Mouse (Mus musculus) limb, embryonic 15.5 days (tissue): ENCODE results near the gene Gprc5d. TPM values are rescaled to one million over a fixed set of nuclear protein-coding genes. Genes with fewer than 3 reads are reported as not detected.

ENCODE experiments used
- ATAC-seq: fragments of 200-750 bp; cut with Nextera tagmentation; 2 replicates; pipeline ENCODE4 v1.8.0; 2017; ENCODE audit warnings: low read depth, moderate TSS enrichment; ENCODE audit not compliant: insufficient number of reproducible peaks, low FRiP score, low TSS enrichment
- H3K27ac ChIP-seq: fragments of 300-500 bp; sonication (generic); 2 replicates; pipeline ENCODE4 v1.5.1; 2015; ENCODE audit warnings: moderate library complexity, mild to moderate bottlenecking, inconsistent platforms
- H3K27me3 ChIP-seq: fragments of 300-500 bp; sonication (generic); 2 replicates; pipeline ENCODE4 v1.6.1; 2015; ENCODE audit warnings: inconsistent platforms
- H3K36me3 ChIP-seq: fragments of 300-500 bp; sonication (generic); 2 replicates; pipeline ENCODE4 v1.6.1; 2015; ENCODE audit warnings: inconsistent platforms
- H3K4me1 ChIP-seq: fragments of 300-500 bp; sonication (generic); 2 replicates; pipeline ENCODE4 v1.6.1; 2015; ENCODE audit warnings: inconsistent platforms
- H3K4me2 ChIP-seq: fragments of 300-500 bp; sonication (generic); 2 replicates; pipeline ENCODE4 v1.6.1; 2015; ENCODE audit warnings: mild to moderate bottlenecking, inconsistent platforms
- H3K4me3 ChIP-seq: fragments of 300-500 bp; sonication (generic); 2 replicates; pipeline ENCODE4 v1.5.1; 2015; ENCODE audit warnings: mild to moderate bottlenecking, inconsistent platforms
- H3K9ac ChIP-seq: fragments of 300-500 bp; sonication (generic); 2 replicates; pipeline ENCODE4 v1.6.1; 2015; ENCODE audit warnings: inconsistent platforms
- H3K9me3 ChIP-seq: fragments of 300-500 bp; sonication (generic); 2 replicates; pipeline ENCODE4 v1.6.1; 2016; ENCODE audit warnings: inconsistent platforms
- WGBS: fragments of 180-500 bp; shearing (Covaris S2); methylation state at CpG from one replicate; pipeline ENCODE4 v1.1.7; 2015; 5-methylcytosine and 5-hydroxymethylcytosine counted together
- polyA plus RNA-seq: library from polyadenylated mRNA; unstranded; fragments of >200 nt; fragmentation: Nextera tagmentation; extraction: Ambion mirVana; gene quantifications from 2 replicates; pipeline ENCODE4 v1.2.1, GENCODE M21; 2015

The Gprc5d gene
- polyA plus RNA-seq, 1 experiment from 2014 or later: not detected

DNA sequence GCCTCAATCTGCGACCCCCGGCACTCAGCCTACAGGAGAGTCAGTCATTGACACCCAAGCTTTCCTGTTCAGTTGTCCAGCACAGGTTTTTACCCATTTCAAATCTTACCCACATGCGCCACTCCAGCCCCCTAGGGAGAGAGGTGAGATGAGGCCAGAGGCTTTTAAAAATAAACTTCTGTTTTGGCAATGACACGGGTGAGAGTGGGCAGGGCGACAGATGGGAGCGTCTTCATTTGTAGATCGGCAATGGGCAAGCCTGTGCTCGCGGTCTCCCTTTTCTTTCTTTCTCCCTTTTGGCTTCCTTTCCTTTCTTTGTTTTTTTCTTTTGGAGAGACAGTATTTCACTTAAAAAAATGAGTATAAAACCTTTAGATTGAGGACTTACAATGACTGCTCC is 15.4 kb upstream of the Gprc5d start:
- H3K4me3 ChIP-seq: no peak overlapping the region
- no peak overlapping the region for H3K9ac ChIP-seq
- H3K9me3 ChIP-seq: no peaks in the 10 kb centered on the region
- ATAC-seq: no peak
- H3K4me2 ChIP-seq: no peak overlapping the region
- H3K4me1 ChIP-seq: peaks cover 19% of the 10 kb centered on the region
- H3K27me3 ChIP-seq: no peaks in the 10 kb centered on the region
- H3K36me3 ChIP-seq: no peaks in the 10 kb centered on the region
- no peak overlapping the region for H3K27ac ChIP-seq
- 92% methylated on average over 9 of the region's 9 CpGs for WGBS

DNA sequence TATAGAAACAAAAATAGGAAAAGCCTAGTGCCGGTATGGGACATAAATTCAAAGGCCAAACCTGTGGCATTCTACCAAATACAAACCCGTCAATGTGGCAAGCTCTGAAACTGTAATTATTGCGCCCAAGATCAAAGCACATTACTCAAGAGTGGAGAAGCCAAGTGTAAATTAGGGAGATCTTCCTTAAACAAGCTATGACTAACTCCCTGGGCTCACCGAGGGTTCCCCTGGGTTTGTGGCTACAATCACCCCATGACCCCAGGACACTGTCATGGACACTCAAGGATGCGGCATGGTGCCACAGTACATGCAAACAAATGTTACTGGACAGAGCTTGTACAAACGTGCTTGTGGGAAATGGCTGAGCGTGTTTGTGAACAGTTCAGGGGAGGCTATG is 15.0 kb upstream of the Gprc5d start:
- Histone ChIP-seq H3K27me3 (no peaks in the 10 kb centered on the region), H3K4me1 (peaks cover 15% of the 10 kb centered on the region), H3K9ac (no peak overlapping the region), H3K36me3 (no peaks in the 10 kb centered on the region), H3K4me3 (no peak overlapping the region), H3K4me2 (no peak overlapping the region), H3K9me3 (no peaks in the 10 kb centered on the region), H3K27ac (no peak overlapping the region)
- WGBS: 79% methylated on average over 7 of the region's 7 CpGs
- ATAC-seq: no peak

DNA sequence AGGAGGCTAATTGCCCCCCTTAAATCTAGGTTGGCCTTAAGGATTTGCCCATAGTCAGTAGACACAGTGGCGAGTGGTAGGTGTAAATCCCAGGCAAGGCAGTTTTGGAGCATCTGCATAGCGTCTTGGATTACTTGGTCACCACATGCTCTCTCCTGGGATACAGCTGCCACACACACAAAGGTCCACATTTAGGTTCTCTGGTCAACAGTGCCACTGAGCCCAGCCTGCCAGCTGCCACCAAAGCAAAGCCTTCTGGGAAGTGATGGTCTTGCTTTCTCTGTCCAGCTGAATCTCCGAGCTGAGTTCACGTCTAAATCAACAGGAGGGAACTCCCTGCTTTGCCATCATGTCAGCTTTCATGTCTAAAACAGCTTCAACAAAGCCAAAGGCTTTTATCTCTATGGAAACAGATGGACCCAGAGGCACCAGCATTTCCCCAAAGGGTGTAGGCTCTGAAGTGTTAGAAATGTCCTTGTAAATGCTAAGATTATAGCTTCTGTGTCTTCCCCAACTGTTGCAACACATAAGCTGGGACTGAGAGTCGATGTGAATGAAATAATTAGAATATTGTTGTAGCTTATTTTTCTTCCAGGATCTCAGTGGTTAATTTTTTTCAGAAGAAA is 6.8 kb upstream of the Gprc5d start:
- Histone ChIP-seq H3K9me3 (no peaks in the 10 kb centered on the region), H3K4me1 (no peaks in the 10 kb centered on the region), H3K9ac (no peak overlapping the region), H3K4me3 (no peak overlapping the region), H3K36me3 (no peaks in the 10 kb centered on the region), H3K27ac (no peak overlapping the region), H3K4me2 (no peak overlapping the region), H3K27me3 (no peaks in the 10 kb centered on the region)
- no peak for ATAC-seq
- WGBS: 51% methylated on average over 5 of the region's 5 CpGs

DNA sequence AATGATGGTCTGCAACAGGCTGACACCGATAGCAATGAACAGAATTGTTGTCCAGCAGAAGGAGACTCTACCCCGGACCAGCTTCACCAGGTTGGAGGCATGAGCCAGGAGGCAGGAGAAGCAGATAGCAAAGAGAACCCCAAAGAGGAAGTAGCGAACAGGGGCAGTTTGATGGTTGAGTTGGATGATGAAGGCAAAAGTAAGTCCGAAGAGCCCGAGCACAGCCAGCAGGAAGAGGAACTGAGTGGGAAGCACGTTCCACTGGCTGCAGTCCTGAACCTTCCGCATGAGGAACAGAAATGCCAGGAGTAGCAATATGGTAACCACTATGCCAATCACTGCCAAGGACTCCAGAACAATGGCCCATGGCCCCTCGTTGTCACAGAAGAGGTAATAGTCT is 1.6 kb downstream of the Gprc5d start:
- no peaks in the 10 kb centered on the region for H3K36me3 ChIP-seq
- no peak overlapping the region for H3K4me3 ChIP-seq
- H3K27me3 ChIP-seq: no peaks in the 10 kb centered on the region
- no peak overlapping the region for H3K27ac ChIP-seq
- WGBS: 94% methylated on average over 8 of the region's 8 CpGs
- no peak overlapping the region for H3K4me2 ChIP-seq
- no peak for ATAC-seq
- H3K9ac ChIP-seq: no peak overlapping the region
- no peaks in the 10 kb centered on the region for H3K4me1 ChIP-seq
- no peaks in the 10 kb centered on the region for H3K9me3 ChIP-seq

DNA sequence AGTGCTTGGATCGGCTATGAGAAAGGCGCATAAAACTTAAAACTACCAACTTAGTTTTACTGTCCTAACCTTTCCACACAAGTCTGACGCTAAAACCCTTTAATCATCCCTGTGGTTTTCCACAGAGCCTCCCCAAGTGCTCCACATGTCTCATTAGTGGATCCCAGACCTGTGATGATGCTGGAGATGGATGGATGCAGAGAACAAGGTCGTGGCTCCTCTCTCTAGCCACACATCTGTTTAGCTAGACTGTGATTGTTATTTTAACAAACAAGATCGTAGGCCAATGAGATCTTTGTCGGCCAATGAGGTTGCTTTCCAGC is 5.0 kb downstream of the Gprc5d start:
- Histone ChIP-seq H3K9me3 (no peaks in the 10 kb centered on the region), H3K27ac (no peak overlapping the region), H3K4me3 (no peak overlapping the region), H3K27me3 (no peaks in the 10 kb centered on the region), H3K36me3 (no peaks in the 10 kb centered on the region), H3K4me2 (no peak overlapping the region), H3K9ac (no peak overlapping the region), H3K4me1 (no peaks in the 10 kb centered on the region)
- ATAC-seq: no peak
- WGBS: 25% methylated on average over 6 of the region's 6 CpGs

DNA sequence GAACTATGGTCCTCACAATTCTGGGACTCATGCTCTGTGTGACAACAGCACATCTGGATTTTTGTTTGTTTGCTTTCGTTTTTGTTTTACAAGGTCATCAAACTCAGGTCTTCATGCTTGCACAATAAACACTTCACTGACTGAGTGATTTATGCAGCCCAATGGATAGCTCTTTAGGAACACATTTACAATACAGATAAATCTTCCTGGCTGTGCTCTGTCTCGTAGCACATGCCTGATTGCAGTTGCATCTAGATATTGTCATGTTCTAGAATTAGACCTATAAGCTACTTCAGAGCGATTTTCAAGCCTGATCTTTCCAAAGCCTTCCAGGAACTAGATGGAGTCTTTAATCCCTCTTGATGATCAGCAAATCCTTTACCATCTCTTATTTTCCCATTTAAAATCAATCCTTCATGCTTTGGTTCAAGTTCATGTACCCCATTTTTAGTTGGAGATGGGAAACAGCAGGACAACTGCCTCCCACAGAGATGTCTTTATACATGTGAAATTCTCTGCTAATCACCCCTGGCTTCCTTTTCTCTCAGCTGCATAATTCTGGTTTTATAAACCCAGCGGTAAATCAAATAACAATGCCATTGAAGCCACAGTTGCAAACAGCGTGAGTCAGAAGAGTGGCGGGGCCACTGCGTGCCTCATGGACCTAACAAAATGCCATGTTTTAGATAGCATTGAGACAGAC is 5.5 kb downstream of the Gprc5d start:
- ATAC-seq: no peak

DNA sequence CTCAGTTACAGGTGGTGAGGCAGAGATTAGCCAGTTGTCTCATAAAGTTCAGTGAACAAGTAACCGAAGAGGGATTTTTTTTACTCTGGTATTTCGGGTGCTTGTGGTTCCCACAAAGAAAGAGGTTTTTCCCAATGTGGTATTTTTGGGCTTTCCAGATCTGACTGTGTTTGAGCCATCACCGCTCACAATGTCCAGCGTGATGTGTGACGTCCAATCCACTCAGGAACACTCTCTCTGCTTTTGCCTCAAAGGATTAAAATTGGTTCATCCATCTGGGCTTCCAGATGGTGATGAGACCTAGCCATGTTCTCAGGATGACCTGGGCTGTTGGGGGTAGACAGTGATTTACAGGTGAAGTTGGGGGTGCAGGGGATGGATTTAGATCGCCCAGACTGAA is 11.1 kb downstream of the Gprc5d start:
- Histone ChIP-seq H3K27me3 (no peaks in the 10 kb centered on the region), H3K9ac (no peak overlapping the region), H3K36me3 (no peaks in the 10 kb centered on the region), H3K4me1 (no peaks in the 10 kb centered on the region), H3K27ac (no peak overlapping the region), H3K4me3 (no peak overlapping the region), H3K4me2 (no peak overlapping the region), H3K9me3 (no peaks in the 10 kb centered on the region)
- ATAC-seq: no peak
- WGBS: 82% methylated on average over 6 of the region's 6 CpGs

More for the DNA sequence above, 5.5 kb downstream of the Gprc5d start:
- Histone ChIP-seq H3K27ac (no peak overlapping the region), H3K9me3 (no peaks in the 10 kb centered on the region), H3K9ac (no peak overlapping the region), H3K36me3 (no peaks in the 10 kb centered on the region), H3K4me1 (no peaks in the 10 kb centered on the region), H3K4me3 (no peak overlapping the region), H3K27me3 (no peaks in the 10 kb centered on the region), H3K4me2 (no peak overlapping the region)
- WGBS: 16% methylated on average over 7 of the region's 7 CpGs

DNA sequence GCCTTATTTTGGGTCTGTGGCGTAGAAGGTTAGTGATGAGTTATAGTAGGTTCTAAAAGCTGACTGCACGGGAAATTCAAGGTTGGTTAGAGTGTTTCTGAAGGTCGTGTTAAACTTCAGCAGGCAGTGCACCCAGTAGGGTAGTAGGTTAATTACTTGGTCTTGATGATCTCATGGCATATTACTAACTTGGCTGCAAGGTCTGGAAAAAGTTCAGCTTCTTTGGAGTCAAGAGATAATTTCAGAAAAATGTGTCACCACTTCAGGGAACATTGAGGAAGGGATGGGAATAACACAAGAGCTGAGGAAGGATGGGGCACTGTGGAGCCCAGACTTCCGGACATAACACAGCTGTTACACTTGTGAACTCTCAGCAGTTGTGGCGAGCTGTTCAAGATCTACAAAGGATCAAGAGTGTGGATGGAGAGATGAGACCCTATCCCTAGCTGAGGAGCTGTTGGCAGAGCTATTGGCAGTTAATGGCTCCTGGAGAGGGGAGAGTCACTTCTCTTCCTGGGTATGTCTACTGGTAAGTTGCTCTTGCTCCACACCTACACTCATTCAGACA is 15.3 kb downstream of the Gprc5d start:
- ATAC-seq: no peak
- no peaks in the 10 kb centered on the region for H3K27me3 ChIP-seq
- 73% methylated on average over 5 of the region's 5 CpGs for WGBS
- H3K4me1 ChIP-seq: no peaks in the 10 kb centered on the region
- no peak overlapping the region for H3K4me3 ChIP-seq
- no peak overlapping the region for H3K4me2 ChIP-seq
- H3K9ac ChIP-seq: no peak overlapping the region
- no peaks in the 10 kb centered on the region for H3K9me3 ChIP-seq
- H3K36me3 ChIP-seq: no peaks in the 10 kb centered on the region
- H3K27ac ChIP-seq: no peak overlapping the region

DNA sequence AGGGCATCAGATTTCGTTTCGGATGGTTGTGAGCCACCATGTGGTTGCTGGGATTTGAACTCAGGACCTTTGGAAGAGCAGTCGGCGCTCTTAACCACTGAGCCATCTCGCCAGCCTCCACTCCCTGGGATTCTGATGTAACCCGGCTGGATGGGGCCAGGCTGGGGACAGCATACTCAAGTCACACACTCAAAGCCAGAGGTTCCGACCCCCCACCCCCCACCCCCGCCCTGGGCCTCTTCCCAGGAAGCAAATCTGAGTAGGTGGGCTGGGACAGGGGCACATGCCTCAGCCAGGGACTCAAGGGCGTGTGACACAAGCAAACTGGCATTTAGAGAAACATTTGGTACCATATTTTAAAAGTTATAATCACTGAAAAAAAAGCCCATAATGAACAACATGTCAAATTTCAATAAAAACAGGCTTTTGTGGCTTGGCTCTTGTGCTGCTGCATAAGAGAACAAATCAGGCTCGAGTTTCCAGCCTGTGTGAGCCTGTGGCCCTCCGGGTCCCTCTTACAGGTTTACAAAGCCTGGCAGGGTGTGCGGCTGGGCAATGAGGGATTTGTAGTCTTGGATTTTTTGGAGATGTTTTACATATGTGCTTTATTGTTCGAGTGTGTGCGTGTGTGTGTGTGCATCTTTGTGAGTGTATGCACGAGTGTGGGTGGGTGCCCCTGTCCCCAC is 17.2 kb downstream of the Gprc5d start:
- Histone ChIP-seq H3K4me2 (no peak overlapping the region), H3K27ac (no peak overlapping the region), H3K9ac (no peak overlapping the region), H3K27me3 (no peaks in the 10 kb centered on the region), H3K36me3 (no peaks in the 10 kb centered on the region), H3K4me3 (no peak overlapping the region), H3K9me3 (no peaks in the 10 kb centered on the region), H3K4me1 (no peaks in the 10 kb centered on the region)
- WGBS: 65% methylated on average over 15 of the region's 15 CpGs
- ATAC-seq: no peak

DNA sequence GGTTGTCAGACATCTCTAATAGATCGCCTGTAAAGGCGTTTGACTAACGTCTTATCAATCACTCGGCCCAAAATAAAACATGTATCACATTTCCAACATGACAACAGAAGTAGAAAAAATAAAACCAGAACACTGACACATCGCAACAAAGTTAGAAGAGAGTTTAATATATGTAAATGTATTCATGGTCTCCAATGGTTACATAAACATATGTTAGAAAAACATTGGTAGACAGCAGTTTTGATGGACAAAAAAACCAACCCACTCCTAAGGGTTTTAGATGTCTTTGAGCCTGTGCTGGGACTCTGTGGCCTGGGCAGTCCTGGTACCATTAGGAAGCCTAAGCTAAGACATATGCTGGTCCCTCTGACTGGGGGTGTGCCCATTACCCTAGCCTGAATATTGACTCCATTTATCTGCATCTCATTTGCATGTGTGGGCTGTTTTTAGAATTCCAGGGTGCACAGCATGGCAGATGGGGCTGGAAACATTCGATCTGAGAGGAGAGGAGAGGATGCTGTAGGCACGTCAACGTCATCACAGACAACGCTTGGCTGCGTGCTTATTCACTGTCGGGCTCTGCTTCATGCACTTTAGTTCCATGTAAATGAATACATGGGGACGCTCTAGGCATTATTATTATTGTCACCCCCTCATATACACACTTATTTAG is 25.1 kb downstream of the Gprc5d start:
- 91% methylated on average over 12 of the region's 12 CpGs for WGBS
- no peak overlapping the region for H3K9ac ChIP-seq
- no peak for ATAC-seq

DNA sequence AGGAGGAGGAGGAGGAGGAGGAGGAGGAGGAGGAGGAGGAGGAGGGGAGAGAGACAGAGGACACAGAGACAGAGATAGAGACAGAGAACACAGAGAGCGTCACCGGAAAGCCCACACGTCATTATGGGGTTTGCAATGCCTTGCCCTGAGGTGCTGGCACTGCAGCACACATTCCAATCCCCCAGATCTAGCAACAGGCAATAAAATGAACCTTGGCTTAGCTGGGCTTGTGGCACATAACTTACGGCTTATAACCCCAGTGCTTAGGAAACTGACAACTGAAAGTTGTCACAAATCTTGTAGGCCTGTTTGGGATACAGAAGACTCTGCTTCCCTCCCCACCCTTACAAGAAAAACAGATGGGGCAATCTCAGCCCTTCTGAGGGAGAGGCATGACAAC is 27.4 kb downstream of the Gprc5d start:
- no peak for ATAC-seq
- Histone ChIP-seq H3K27ac (no peak overlapping the region), H3K9me3 (no peaks in the 10 kb centered on the region), H3K4me1 (peaks cover 16% of the 10 kb centered on the region), H3K9ac (no peak overlapping the region), H3K4me2 (no peak overlapping the region), H3K4me3 (no peak overlapping the region), H3K27me3 (no peaks in the 10 kb centered on the region), H3K36me3 (no peaks in the 10 kb centered on the region)
- 21% methylated on average over 4 of the region's 4 CpGs for WGBS

More for the DNA sequence above, 25.1 kb downstream of the Gprc5d start:
- no peaks in the 10 kb centered on the region for H3K9me3 ChIP-seq
- peaks cover 14% of the 10 kb centered on the region for H3K4me1 ChIP-seq
- no peak overlapping the region for H3K4me2 ChIP-seq
- no peaks in the 10 kb centered on the region for H3K36me3 ChIP-seq
- no peak overlapping the region for H3K27ac ChIP-seq
- no peak overlapping the region for H3K4me3 ChIP-seq
- no peaks in the 10 kb centered on the region for H3K27me3 ChIP-seq

DNA sequence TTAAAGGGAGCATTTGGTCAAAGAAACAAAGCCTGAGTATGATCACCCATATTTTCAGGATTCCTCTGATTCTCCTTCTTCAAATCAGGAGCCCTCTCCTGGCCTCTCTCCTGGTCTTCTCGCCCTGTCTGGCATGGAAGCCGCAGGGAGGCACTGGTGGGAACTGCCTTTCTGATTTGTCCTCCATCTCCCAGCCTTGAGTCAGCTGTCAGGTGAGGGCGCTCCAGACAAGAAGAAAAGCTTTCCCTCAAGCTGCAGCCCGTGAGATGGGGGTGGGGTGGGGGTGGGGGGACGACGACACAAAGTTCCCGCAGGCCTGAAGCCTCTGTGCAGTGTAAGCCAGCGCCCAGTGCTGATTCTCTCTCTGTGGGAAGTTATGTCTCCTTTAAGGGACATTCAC is 28.3 kb downstream of the Gprc5d start:
- WGBS: 35% methylated on average over 8 of the region's 8 CpGs
- no peaks in the 10 kb centered on the region for H3K9me3 ChIP-seq
- H3K9ac ChIP-seq: no peak overlapping the region
- H3K27me3 ChIP-seq: no peaks in the 10 kb centered on the region
- H3K4me3 ChIP-seq: no peak overlapping the region
- peaks cover 16% of the 10 kb centered on the region for H3K4me1 ChIP-seq
- ATAC-seq: no peak
- no peak overlapping the region for H3K27ac ChIP-seq
- H3K4me2 ChIP-seq: no peak overlapping the region
- H3K36me3 ChIP-seq: no peaks in the 10 kb centered on the region
